Mouse (Mus musculus) heart, embryonic 11.5 days (tissue): ENCODE results near the gene Morc4. TPM values are rescaled to one million over a fixed set of nuclear protein-coding genes. Genes with fewer than 3 reads are reported as not detected.

Experiments
- ATAC-seq: fragments of 200-750 bp; cut with Nextera tagmentation; replicated peaks from 2 replicates; pipeline ENCODE4 v1.8.0; 2017; ENCODE audit warnings: moderate library complexity; ENCODE audit not compliant: insufficient number of reproducible peaks, low FRiP score, low TSS enrichment
- H3K27ac ChIP-seq: fragments of 300-500 bp; sonication (generic); 2 replicates; pipeline ENCODE4 v1.5.1; 2014; ENCODE audit warnings: mild to moderate bottlenecking, low read depth, low read length
- H3K27me3 ChIP-seq: fragments of 300-500 bp; sonication (generic); 2 replicates; pipeline ENCODE4 v1.6.1; 2014; ENCODE audit warnings: mild to moderate bottlenecking, low read length, mixed read lengths; ENCODE audit not compliant: control insufficient read depth, insufficient read depth
- H3K36me3 ChIP-seq: fragments of 300-500 bp; sonication (generic); 2 replicates; pipeline ENCODE4 v1.6.1; 2014; ENCODE audit warnings: mild to moderate bottlenecking, low read length, moderate library complexity, mixed read lengths; ENCODE audit not compliant: control insufficient read depth, insufficient read depth
- H3K4me1 ChIP-seq: fragments of 300-500 bp; sonication (generic); 2 replicates; pipeline ENCODE4 v1.6.1; 2014; ENCODE audit warnings: low read length; ENCODE audit not compliant: control insufficient read depth, insufficient read depth
- H3K4me2 ChIP-seq: fragments of 300-500 bp; sonication (generic); 2 replicates; pipeline ENCODE4 v1.6.1; 2014; ENCODE audit warnings: mild to moderate bottlenecking, moderate library complexity
- H3K4me3 ChIP-seq: fragments of 300-500 bp; sonication (generic); 2 replicates; pipeline ENCODE4 v1.5.1; 2014; ENCODE audit warnings: low read depth, low read length
- H3K9ac ChIP-seq: fragments of 300-500 bp; sonication (generic); 2 replicates; pipeline ENCODE4 v1.6.1; 2014; ENCODE audit warnings: mild to moderate bottlenecking, low read depth, low read length, moderate library complexity
- H3K9me3 ChIP-seq: fragments of 300-500 bp; sonication (generic); replicated peaks from 2 replicates; pipeline ENCODE4 v1.6.1; 2016; ENCODE audit warnings: low read length; ENCODE audit not compliant: control insufficient read depth
- WGBS: fragments of 180-500 bp; shearing (Covaris S2); extraction: QIAGEN DNeasy Blood & Tissue Kit; methylation state at CpG from one replicate; pipeline ENCODE4 v1.1.7; 2014; ENCODE audit not compliant: insufficient replicate concordance; 5-methylcytosine and 5-hydroxymethylcytosine counted together
- polyA plus RNA-seq: library from polyadenylated mRNA; unstranded; fragments of >200 nt; fragmentation: Nextera tagmentation; extraction: Ambion mirVana; gene quantifications from 2 replicates; pipeline ENCODE4 v1.2.1, GENCODE M21; 2014

Gene Morc4
- polyA plus RNA-seq, 1 experiment from 2014 or later, result 10.3 TPM

- no peak for ATAC-seq
- Histone ChIP-seq H3K27me3 (0 out of 2 replicates have a peak, but pooled peaks cover 2% of the 10 kb centered on the region), H3K27ac (no peak overlapping the region), H3K9me3 (no peaks in the 10 kb centered on the region), H3K4me2 (no peak overlapping the region), H3K4me1 (no peaks in the 10 kb centered on the region), H3K9ac (no peak overlapping the region), H3K36me3 (no peaks in the 10 kb centered on the region), H3K4me3 (no peak overlapping the region)
- 56% methylated on average over 3 of the region's 3 CpGs for WGBS
Observed at GRCm38 (mm10) chrX:139799953-139800352, 71.5 kb downstream of the Morc4 start.

GRCm38 (mm10) chrX:139797875-139798274 is 73.6 kb downstream of the Morc4 start:
- ATAC-seq, result no peak
- Histone ChIP-seq H3K4me1 (no peaks in the 10 kb centered on the region), H3K9me3 (no peaks in the 10 kb centered on the region), H3K36me3 (no peaks in the 10 kb centered on the region), H3K4me3 (no peak overlapping the region), H3K27ac (no peak overlapping the region), H3K4me2 (no peak overlapping the region), H3K9ac (no peak overlapping the region), H3K27me3 (0 out of 2 replicates have a peak, but pooled peaks cover 2% of the 10 kb centered on the region)
- 84% methylated on average over 9 of the region's 9 CpGs for WGBS

GRCm38 (mm10) chrX:139796037-139796436 is 75.4 kb downstream of the Morc4 start:
- no peak for ATAC-seq

GRCm38 (mm10) chrX:139794072-139794845 is 77.2 kb downstream of the Morc4 start:
- no peaks in the 10 kb centered on the region for H3K36me3 ChIP-seq
- H3K4me3 ChIP-seq, result no peak overlapping the region
- no peak overlapping the region for H3K9ac ChIP-seq
- H3K4me2 ChIP-seq, result no peak overlapping the region
- H3K4me1 ChIP-seq, result no peaks in the 10 kb centered on the region
- H3K27me3 ChIP-seq, result no peaks in the 10 kb centered on the region
- ATAC-seq, result no peak
- no peaks in the 10 kb centered on the region for H3K9me3 ChIP-seq
- H3K27ac ChIP-seq, result no peak overlapping the region
- 73% methylated on average over 7 of the region's 7 CpGs for WGBS

More at GRCm38 (mm10) chrX:139796037-139796436, 75.4 kb downstream of the Morc4 start:
- H3K36me3 ChIP-seq, result no peaks in the 10 kb centered on the region
- no peak overlapping the region for H3K4me2 ChIP-seq
- no peaks in the 10 kb centered on the region for H3K4me1 ChIP-seq
- H3K27me3 ChIP-seq, result 0 out of 2 replicates have a peak, but pooled peaks cover 2% of the 10 kb centered on the region
- H3K27ac ChIP-seq, result no peak overlapping the region
- no peaks in the 10 kb centered on the region for H3K9me3 ChIP-seq
- 79% methylated on average over 6 of the region's 6 CpGs for WGBS
- H3K4me3 ChIP-seq, result no peak overlapping the region
- H3K9ac ChIP-seq, result no peak overlapping the region

GRCm38 (mm10) chrX:139785764-139786163 is 85.7 kb downstream of the Morc4 start:
- Histone ChIP-seq H3K9me3 (no peaks in the 10 kb centered on the region), H3K4me3 (no peak overlapping the region), H3K9ac (no peak overlapping the region), H3K4me2 (no peak overlapping the region), H3K4me1 (peaks cover 3% of the 10 kb centered on the region; the same call in 1 of the 2 replicates), H3K27ac (no peak overlapping the region), H3K27me3 (no peaks in the 10 kb centered on the region), H3K36me3 (no peaks in the 10 kb centered on the region)
- WGBS, result 40% methylated on average over 1 of the region's 1 CpGs
- no peak for ATAC-seq

- no peak overlapping the region for H3K9ac ChIP-seq
- H3K36me3 ChIP-seq, result no peaks in the 10 kb centered on the region
- WGBS, result 76% methylated on average over 3 of the region's 3 CpGs
- H3K4me3 ChIP-seq, result no peak overlapping the region
- no peak overlapping the region for H3K4me2 ChIP-seq
- peaks cover 5% of the 10 kb centered on the region; the same call in 1 of the 2 replicates for H3K4me1 ChIP-seq
- H3K27me3 ChIP-seq, result no peaks in the 10 kb centered on the region
- no peak overlapping the region for H3K27ac ChIP-seq
- no peaks in the 10 kb centered on the region for H3K9me3 ChIP-seq
- no peak for ATAC-seq
Observed at GRCm38 (mm10) chrX:139783045-139783422, 88.4 kb downstream of the Morc4 start.

GRCm38 (mm10) chrX:139782278-139783044 is 89.0 kb downstream of the Morc4 start, which contains the start of gene Ripply1:
Gene Ripply1, minus strand, starts transcription at chrX:139782353.
- H3K27ac ChIP-seq, result no peak within 1 kb of the TSS
- WGBS, result 46% methylated on average over 5 of the region's 6 CpGs
- no peak for ATAC-seq
- H3K4me1 ChIP-seq, result peaks cover 5% of the 10 kb centered on the region; the same call in 1 of the 2 replicates
- no peaks in the 10 kb centered on the region for H3K9me3 ChIP-seq
- H3K9ac ChIP-seq, result no peak within 1 kb of the TSS
- H3K36me3 ChIP-seq, result no peaks in the 10 kb centered on the region
- H3K27me3 ChIP-seq, result no peaks in the 10 kb centered on the region
- H3K4me3 ChIP-seq, result no peak within 1 kb of the TSS
- H3K4me2 ChIP-seq, result no peak within 1 kb of the TSS

GRCm38 (mm10) chrX:139781563-139781962 is 89.9 kb downstream of the Morc4 start:
- WGBS, result 68% methylated on average over 4 of the region's 4 CpGs
- no peak overlapping the region for H3K27ac ChIP-seq
- H3K9me3 ChIP-seq, result no peaks in the 10 kb centered on the region
- H3K4me3 ChIP-seq, result no peak overlapping the region
- no peak for ATAC-seq
- no peaks in the 10 kb centered on the region for H3K36me3 ChIP-seq
- no peaks in the 10 kb centered on the region for H3K27me3 ChIP-seq
- no peak overlapping the region for H3K4me2 ChIP-seq
- peaks cover 5% of the 10 kb centered on the region; the same call in 1 of the 2 replicates for H3K4me1 ChIP-seq
- no peak overlapping the region for H3K9ac ChIP-seq
